Mouse (Mus musculus): ENCODE data around the gene Dmwd.
A peak's percentile ranks its signal among the peaks of the same experiment; 100 is the strongest.

DNA sequence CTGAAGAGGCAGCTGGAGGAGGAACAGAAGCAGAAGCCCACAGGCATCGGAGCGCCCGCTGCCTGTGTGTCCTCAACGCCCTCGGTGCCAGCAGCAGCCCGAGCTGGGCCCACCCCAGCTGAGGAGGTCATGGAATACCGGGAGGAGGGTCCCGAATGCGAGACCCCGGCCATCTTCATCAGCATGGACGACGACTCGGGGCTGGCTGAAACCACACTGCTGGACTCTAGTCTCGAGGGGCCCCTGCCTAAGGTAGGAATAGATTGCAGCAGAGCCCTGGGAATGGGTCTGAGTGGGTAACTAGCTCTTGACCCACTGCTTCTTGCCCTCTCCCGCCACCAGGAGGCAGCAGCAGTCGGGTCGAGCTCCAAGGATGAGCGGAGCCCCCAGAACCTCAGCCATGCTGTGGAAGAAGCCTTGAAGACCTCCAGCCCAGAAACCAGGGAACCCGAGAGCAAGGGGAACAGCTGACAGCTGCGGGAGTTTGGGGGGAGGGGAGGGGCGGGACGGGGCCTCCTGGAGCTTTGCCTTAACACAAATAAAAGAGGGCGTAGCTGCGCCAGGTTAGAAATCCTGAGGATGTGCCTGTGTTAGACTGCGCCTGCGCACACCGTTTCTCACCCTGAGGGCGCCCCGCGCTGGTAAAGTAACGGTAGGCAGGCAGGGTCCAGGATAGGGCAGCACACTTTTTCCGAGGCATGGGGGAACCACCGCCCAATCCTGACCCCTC, 21.8 kb upstream of the Dmwd start, which contains the start of gene Rsph6a:
- TF ChIP-seq POLR2A (IDR thresholded peaks at IDR 0.05; ENCODE audit: insufficient read depth, low read depth, low read length): no peak
- peak; percentile 69 for TF ChIP-seq CTCF (IDR thresholded peaks at IDR 0.05; ENCODE audit: insufficient read depth, low read depth, low read length)

Data from olfactory bulb, adult 2 months (tissue).